Mouse (Mus musculus) hindbrain, embryonic 13.5 days (tissue): ENCODE measurements around the gene Gm10190. TPM values are rescaled to one million over a fixed set of nuclear protein-coding genes. Genes with fewer than 3 reads are reported as not detected.

Source experiments
- ATAC-seq: fragments of 200-750 bp; cut with Nextera tagmentation; 2 replicates; pipeline ENCODE4 v1.8.0; 2017; ENCODE audit warnings: moderate TSS enrichment; ENCODE audit not compliant: low FRiP score
- H3K27ac ChIP-seq: fragments of 300-500 bp; sonication (generic); 2 replicates; pipeline ENCODE4 v1.5.1; 2015; ENCODE audit warnings: inconsistent platforms, mild to moderate bottlenecking, moderate library complexity
- H3K27me3 ChIP-seq: fragments of 300-500 bp; sonication (generic); 2 replicates; pipeline ENCODE4 v1.6.1; 2015; ENCODE audit warnings: mild to moderate bottlenecking, inconsistent platforms
- H3K36me3 ChIP-seq: fragments of 300-500 bp; sonication (generic); 2 replicates; pipeline ENCODE4 v1.6.1; 2015; ENCODE audit warnings: mild to moderate bottlenecking, inconsistent platforms
- H3K4me1 ChIP-seq: fragments of 300-500 bp; sonication (generic); replicated peaks from 2 replicates; pipeline ENCODE4 v1.6.1; 2015; ENCODE audit warnings: inconsistent platforms
- H3K4me2 ChIP-seq: fragments of 300-500 bp; sonication (generic); 2 replicates; pipeline ENCODE4 v1.6.1; 2015; ENCODE audit warnings: inconsistent platforms, mild to moderate bottlenecking, moderate library complexity
- H3K4me3 ChIP-seq: fragments of 300-500 bp; sonication (generic); 2 replicates; pipeline ENCODE4 v1.5.1; 2015; ENCODE audit warnings: mild to moderate bottlenecking, inconsistent platforms
- H3K9ac ChIP-seq: fragments of 300-500 bp; sonication (generic); 2 replicates; pipeline ENCODE4 v1.6.1; 2015; ENCODE audit warnings: mild to moderate bottlenecking, inconsistent platforms
- H3K9me3 ChIP-seq: fragments of 300-500 bp; sonication (generic); 2 replicates; pipeline ENCODE4 v1.6.1; 2016; ENCODE audit warnings: inconsistent platforms
- WGBS: fragments of 180-500 bp; shearing (Covaris S2); methylation state at CpG from one replicate; pipeline ENCODE4 v1.1.7; 2015; 5-methylcytosine and 5-hydroxymethylcytosine counted together
- polyA plus RNA-seq: library from polyadenylated mRNA; unstranded; fragments of >200 nt; fragmentation: Nextera tagmentation; extraction: Ambion mirVana; gene quantifications from 2 replicates; pipeline ENCODE4 v1.2.1, GENCODE M21; 2015

Gm10190 gene
- polyA plus RNA-seq, 1 experiment from 2014 or later = 3.4 TPM

DNA sequence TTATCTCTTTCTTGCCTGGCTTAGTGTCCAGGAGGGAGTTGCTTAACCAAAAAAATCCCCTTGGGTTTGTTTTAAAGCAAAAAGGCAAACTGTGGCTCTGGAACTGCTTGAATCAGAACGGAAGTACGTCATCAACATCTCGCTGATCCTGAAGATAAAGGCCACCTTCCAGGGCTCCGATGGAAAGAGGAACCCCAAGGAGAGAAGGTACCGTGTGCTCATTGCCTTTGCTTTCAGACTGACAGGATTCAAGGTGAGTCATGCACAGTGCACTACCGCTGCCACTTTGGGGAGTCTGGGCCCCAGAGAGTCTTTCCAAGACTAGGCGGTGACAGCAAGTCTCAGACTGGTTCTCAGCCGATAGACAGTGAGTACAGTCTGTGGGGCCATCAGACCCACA is 13.1 kb downstream of the Gm10190 start:
- Histone ChIP-seq H3K27me3 (no peaks in the 10 kb centered on the region), H3K9me3 (no peaks in the 10 kb centered on the region), H3K4me3 (no peak overlapping the region), H3K27ac (no peak overlapping the region), H3K4me1 (no peaks in the 10 kb centered on the region), H3K36me3 (no peaks in the 10 kb centered on the region), H3K9ac (no peak overlapping the region), H3K4me2 (no peak overlapping the region)
- WGBS = 91% methylated on average over 8 of the region's 8 CpGs
- ATAC-seq = no peak

DNA sequence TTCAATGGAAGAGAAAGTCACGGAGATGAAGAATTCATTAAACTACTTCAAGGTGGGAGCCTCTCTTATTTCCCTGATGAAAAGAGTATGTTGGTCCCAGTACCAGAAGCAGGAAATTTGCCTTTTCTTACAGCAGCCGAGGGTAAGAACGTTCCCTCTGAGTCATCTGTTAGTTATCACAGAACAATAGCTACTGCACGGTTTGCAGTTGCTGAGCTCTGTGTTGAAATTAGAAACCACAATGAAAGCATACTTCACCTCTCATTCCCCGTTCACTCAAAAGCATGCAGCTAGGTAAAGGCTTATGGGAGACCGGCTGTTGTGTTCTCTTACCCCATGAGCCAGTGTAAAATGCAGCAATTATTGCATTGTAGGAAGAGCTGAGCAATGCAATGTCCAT is 26.1 kb downstream of the Gm10190 start:
- ATAC-seq = no peak
- H3K9me3 ChIP-seq = no peaks in the 10 kb centered on the region
- WGBS = 35% methylated on average over 6 of the region's 6 CpGs
- H3K4me3 ChIP-seq = no peak overlapping the region
- no peaks in the 10 kb centered on the region; the same call in 1 of the 2 replicates for H3K4me1 ChIP-seq
- H3K27me3 ChIP-seq = 0 out of 2 replicates have a peak, but pooled peaks cover 3% of the 10 kb centered on the region
- no peak overlapping the region for H3K27ac ChIP-seq
- no peak overlapping the region for H3K9ac ChIP-seq
- no peaks in the 10 kb centered on the region for H3K36me3 ChIP-seq
- H3K4me2 ChIP-seq = no peak overlapping the region

DNA sequence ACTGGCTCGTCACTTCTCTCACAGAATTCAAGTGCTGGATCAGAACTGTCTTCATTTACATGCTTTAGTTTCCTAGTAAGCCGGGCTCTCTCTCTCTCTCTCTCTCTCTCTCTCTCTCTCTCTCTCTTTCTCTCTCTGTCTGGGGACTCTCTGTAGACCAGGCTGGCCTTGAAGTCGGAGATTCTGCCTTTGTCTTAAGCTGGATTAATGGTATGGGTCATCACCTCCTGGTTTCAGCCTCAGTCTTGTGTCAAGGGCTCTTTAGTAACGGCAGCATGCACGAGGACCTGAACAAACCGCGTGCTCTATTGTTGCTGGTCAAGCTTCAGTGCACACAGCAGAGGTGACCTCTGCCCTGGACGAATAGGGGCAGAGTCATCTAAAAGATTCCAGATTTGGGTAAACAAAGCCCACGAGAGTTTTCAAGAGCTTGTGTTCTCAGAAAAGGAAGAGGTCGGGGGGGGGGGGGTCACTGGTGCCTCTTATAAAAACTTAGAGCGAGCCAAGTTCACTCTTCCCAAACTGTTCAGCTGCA is 26.7 kb downstream of the Gm10190 start:
- no peak overlapping the region for H3K4me3 ChIP-seq
- 0 out of 2 replicates have a peak, but pooled peaks cover 3% of the 10 kb centered on the region for H3K27me3 ChIP-seq
- no peaks in the 10 kb centered on the region for H3K36me3 ChIP-seq
- no peak overlapping the region for H3K4me2 ChIP-seq
- no peaks in the 10 kb centered on the region; the same call in 1 of the 2 replicates for H3K4me1 ChIP-seq
- H3K9me3 ChIP-seq = no peaks in the 10 kb centered on the region
- H3K27ac ChIP-seq = no peak overlapping the region
- no peak overlapping the region for H3K9ac ChIP-seq
- ATAC-seq = no peak
- 11% methylated on average over 11 of the region's 11 CpGs for WGBS

- Histone ChIP-seq H3K36me3 (no peaks in the 10 kb centered on the region), H3K9ac (no peak overlapping the region), H3K9me3 (no peaks in the 10 kb centered on the region), H3K27ac (no peak overlapping the region), H3K4me3 (no peak overlapping the region), H3K27me3 (0 out of 2 replicates have a peak, but pooled peaks cover 3% of the 10 kb centered on the region), H3K4me2 (no peak overlapping the region), H3K4me1 (no peaks in the 10 kb centered on the region; the same call in 1 of the 2 replicates)
- WGBS = 78% methylated on average over 4 of the region's 4 CpGs
- ATAC-seq = no peak
Observed at GRCm38 (mm10) chr17:80345277-80345676, 28.1 kb downstream of the Gm10190 start.

GRCm38 (mm10) chr17:80332386-80332785 is 41.0 kb downstream of the Gm10190 start:
- no peaks in the 10 kb centered on the region for H3K4me1 ChIP-seq
- no peak overlapping the region for H3K4me3 ChIP-seq
- 90% methylated on average over 2 of the region's 2 CpGs for WGBS
- H3K27ac ChIP-seq = no peak overlapping the region
- H3K27me3 ChIP-seq = no peaks in the 10 kb centered on the region
- no peak overlapping the region for H3K9ac ChIP-seq
- H3K36me3 ChIP-seq = no peaks in the 10 kb centered on the region
- no peak overlapping the region for H3K4me2 ChIP-seq
- no peaks in the 10 kb centered on the region for H3K9me3 ChIP-seq
- ATAC-seq = no peak

DNA sequence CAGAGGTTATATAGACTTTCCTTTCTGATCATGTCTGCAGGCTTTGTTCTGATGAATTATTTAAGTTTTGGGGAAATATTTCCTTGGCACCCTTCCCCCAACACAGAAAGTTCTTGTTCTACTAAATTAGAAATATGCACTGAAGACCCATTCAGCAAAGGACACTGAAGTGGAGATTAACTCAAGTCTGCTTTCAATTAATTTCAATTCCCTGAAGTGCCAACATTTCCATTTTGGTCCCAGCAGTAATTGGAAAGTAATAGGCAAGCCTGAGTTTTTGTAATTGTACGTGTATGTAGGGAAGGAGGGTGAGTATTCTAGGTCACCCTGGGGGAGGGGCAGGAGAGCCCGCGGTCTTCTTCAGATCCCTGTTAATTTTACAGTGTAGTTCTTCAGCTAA is 46.9 kb downstream of the Gm10190 start:
- no peaks in the 10 kb centered on the region for H3K36me3 ChIP-seq
- WGBS = 72% methylated on average over 3 of the region's 3 CpGs
- no peaks in the 10 kb centered on the region for H3K27me3 ChIP-seq
- H3K4me2 ChIP-seq = no peak overlapping the region
- no peak overlapping the region for H3K4me3 ChIP-seq
- ATAC-seq = peak; percentile 65; the same call in 1 of the 2 replicates
- H3K27ac ChIP-seq = no peak overlapping the region
- H3K9me3 ChIP-seq = no peaks in the 10 kb centered on the region
- no peak overlapping the region for H3K9ac ChIP-seq
- H3K4me1 ChIP-seq = no peaks in the 10 kb centered on the region

DNA sequence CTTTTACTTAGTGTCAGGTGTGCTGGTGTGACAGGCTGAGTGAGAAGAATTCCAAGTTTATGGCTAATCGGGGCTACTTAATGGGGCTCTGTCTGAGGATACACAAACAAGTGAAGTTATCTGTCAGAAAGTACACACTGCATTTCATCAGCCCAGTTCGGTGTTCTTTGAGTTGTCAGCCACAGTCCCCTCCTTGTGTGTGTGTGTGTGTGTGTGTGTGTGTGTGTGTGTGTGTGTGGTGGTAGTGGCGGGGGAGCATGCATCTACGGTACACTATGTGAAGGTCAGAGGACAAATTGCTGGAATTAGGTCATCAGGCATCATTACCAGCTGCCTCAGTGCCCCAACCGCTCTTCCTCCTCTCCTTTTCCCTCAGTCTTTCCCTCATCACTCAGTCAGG is 47.9 kb downstream of the Gm10190 start:
- Histone ChIP-seq H3K9me3 (no peaks in the 10 kb centered on the region), H3K4me2 (no peak overlapping the region), H3K36me3 (no peaks in the 10 kb centered on the region), H3K27me3 (no peaks in the 10 kb centered on the region), H3K27ac (no peak overlapping the region), H3K9ac (no peak overlapping the region), H3K4me1 (no peaks in the 10 kb centered on the region), H3K4me3 (no peak overlapping the region)
- no peak for ATAC-seq
- WGBS = 90% methylated on average over 4 of the region's 5 CpGs

- H3K27me3 ChIP-seq = no peaks in the 10 kb centered on the region
- H3K9me3 ChIP-seq = no peaks in the 10 kb centered on the region
- no peak overlapping the region for H3K4me3 ChIP-seq
- 85% methylated on average over 7 of the region's 7 CpGs for WGBS
- H3K4me2 ChIP-seq = no peak overlapping the region
- no peaks in the 10 kb centered on the region for H3K4me1 ChIP-seq
- no peak overlapping the region for H3K9ac ChIP-seq
- H3K36me3 ChIP-seq = no peaks in the 10 kb centered on the region
- no peak for ATAC-seq
- H3K27ac ChIP-seq = no peak overlapping the region
Observed at GRCm38 (mm10) chr17:80324521-80324920, 48.8 kb downstream of the Gm10190 start.

DNA sequence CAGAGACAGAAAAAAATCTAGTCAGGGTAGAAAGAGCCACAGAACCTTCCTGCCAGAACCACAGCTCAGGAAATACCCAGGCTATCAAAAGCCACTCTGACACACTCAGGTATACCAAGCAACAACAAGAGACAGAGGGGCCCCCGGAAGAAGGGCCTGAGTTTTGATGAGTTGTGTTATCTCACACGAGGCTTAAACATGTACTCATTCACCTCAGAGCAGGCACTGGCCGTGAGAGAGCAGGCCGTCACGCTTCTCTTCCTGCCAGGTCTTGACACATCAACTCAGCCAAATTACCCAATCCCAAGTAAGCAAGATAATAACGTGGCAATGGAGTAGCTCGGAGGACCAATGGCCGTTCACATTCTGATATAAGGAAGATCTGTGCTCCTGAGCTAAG is 49.7 kb downstream of the Gm10190 start:
- no peak overlapping the region for H3K4me2 ChIP-seq
- no peaks in the 10 kb centered on the region for H3K9me3 ChIP-seq
- H3K27me3 ChIP-seq = no peaks in the 10 kb centered on the region
- H3K27ac ChIP-seq = no peak overlapping the region
- no peaks in the 10 kb centered on the region for H3K4me1 ChIP-seq
- WGBS = 83% methylated on average over 8 of the region's 8 CpGs
- H3K4me3 ChIP-seq = no peak overlapping the region
- no peak for ATAC-seq
- no peak overlapping the region for H3K9ac ChIP-seq
- H3K36me3 ChIP-seq = no peaks in the 10 kb centered on the region

Other genes with a start within 250 kb of the Gm10190 start
- gene Galm, start 246.1 kb downstream of the Gm10190 start, polyA plus RNA-seq = 2.0 and 2.4 TPM in 2 replicates
- gene Srsf7, start 166.2 kb downstream of the Gm10190 start, polyA plus RNA-seq = 480 and 495 TPM in 2 replicates
- 0.17 and 0.18 TPM in 2 replicates for gene Ttc39d, start 166.1 kb downstream of the Gm10190 start, polyA plus RNA-seq
- 21.0 and 22.9 TPM in 2 replicates for gene Gemin6, start 149.1 kb downstream of the Gm10190 start, polyA plus RNA-seq
- 53.2 and 55.3 TPM in 2 replicates for gene Morn2, start 83.3 kb downstream of the Gm10190 start, polyA plus RNA-seq
- 44.4 and 45.3 TPM in 2 replicates for gene Dhx57, start 83.1 kb downstream of the Gm10190 start, polyA plus RNA-seq
- 1.2 and 1.5 TPM in 2 replicates for gene Arhgef33, start 66.1 kb downstream of the Gm10190 start, polyA plus RNA-seq
- gene Sos1, start 106.9 kb upstream of the Gm10190 start, polyA plus RNA-seq = 7.5 and 7.7 TPM in 2 replicates
- 4.5 and 5.7 TPM in 2 replicates for gene Cdkl4, start 204.3 kb upstream of the Gm10190 start, polyA plus RNA-seq